Mouse (Mus musculus) liver, embryonic 11.5 days (tissue): ENCODE measurements around the gene Tpra1. TPM values are rescaled to one million over a fixed set of nuclear protein-coding genes. Genes with fewer than 3 reads are reported as not detected.

Experiments used
- ATAC-seq: fragments of 200-750 bp; cut with Nextera tagmentation; replicated peaks from 2 replicates; pipeline ENCODE4 v1.8.0; 2017; ENCODE audit warnings: moderate number of reproducible peaks, mild to moderate bottlenecking, moderate TSS enrichment, moderate library complexity; ENCODE audit not compliant: low FRiP score
- DNase-seq: peaks from one replicate; pipeline ENCODE4 v3.0.0-alpha.2; 2017; ENCODE audit warnings: low spot score
- H3K27ac ChIP-seq: fragments of 300-500 bp; sonication (generic); 2 replicates; pipeline ENCODE4 v1.5.1; 2014; ENCODE audit warnings: mild to moderate bottlenecking, low read depth, low read length, control low read depth
- H3K27me3 ChIP-seq: fragments of 300-500 bp; sonication (generic); replicated peaks from 2 replicates; pipeline ENCODE4 v1.6.1; 2014; ENCODE audit warnings: low read length, mixed read lengths; ENCODE audit not compliant: control insufficient read depth, insufficient read depth
- H3K36me3 ChIP-seq: fragments of 300-500 bp; sonication (generic); 2 replicates; pipeline ENCODE4 v1.6.1; 2014; ENCODE audit warnings: mild to moderate bottlenecking, low read length, moderate library complexity, mixed read lengths; ENCODE audit not compliant: control insufficient read depth, insufficient read depth
- H3K4me1 ChIP-seq: fragments of 300-500 bp; sonication (generic); replicated peaks from 2 replicates; pipeline ENCODE4 v1.6.1; 2014; ENCODE audit warnings: low read length, mixed read lengths; ENCODE audit not compliant: control insufficient read depth, insufficient read depth
- H3K4me2 ChIP-seq: fragments of 300-500 bp; sonication (generic); 2 replicates; pipeline ENCODE4 v1.6.1; 2014; ENCODE audit warnings: mild to moderate bottlenecking, control low read depth, moderate library complexity
- H3K4me3 ChIP-seq: fragments of 300-500 bp; sonication (generic); 2 replicates; pipeline ENCODE4 v1.5.1; 2014; ENCODE audit warnings: low read depth, low read length, control low read depth
- H3K9ac ChIP-seq: fragments of 300-500 bp; sonication (generic); 2 replicates; pipeline ENCODE4 v1.6.1; 2014; ENCODE audit warnings: low read depth, low read length, control low read depth
- H3K9me3 ChIP-seq: fragments of 300-500 bp; sonication (generic); 2 replicates; pipeline ENCODE4 v1.6.1; 2016; ENCODE audit warnings: low read length, inconsistent platforms, mixed read lengths; ENCODE audit not compliant: control insufficient read depth
- WGBS: fragments of 180-500 bp; shearing (Covaris S2); extraction: QIAGEN DNeasy Blood & Tissue Kit; methylation state at CpG from one replicate; pipeline ENCODE4 v1.1.7; 2014; 5-methylcytosine and 5-hydroxymethylcytosine counted together
- polyA plus RNA-seq: library from polyadenylated mRNA; unstranded; fragments of >200 nt; fragmentation: Nextera tagmentation; extraction: Ambion mirVana; gene quantifications from 2 replicates; pipeline ENCODE4 v1.2.1, GENCODE M21; 2014

Gene Tpra1
- polyA plus RNA-seq, 1 experiment from 2014 or later, result 56.7 TPM

DNA sequence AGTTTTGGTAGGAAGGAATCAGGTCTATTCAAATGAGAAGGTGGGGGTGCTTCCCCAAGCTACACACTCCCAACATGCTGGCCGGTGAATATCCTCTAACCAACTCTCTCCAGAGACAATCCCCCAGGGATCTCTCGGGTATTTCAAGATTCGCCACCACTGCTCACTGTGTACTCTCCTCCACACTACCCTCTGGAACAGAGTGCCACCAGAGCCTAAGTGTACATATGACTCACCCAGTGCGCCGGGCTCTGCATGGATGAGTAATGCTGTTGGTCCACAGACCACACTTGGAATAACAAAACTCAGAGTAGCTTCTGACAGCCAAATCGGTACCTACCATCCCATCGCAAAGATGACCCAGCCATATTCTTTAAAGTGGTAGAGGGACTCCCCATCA is 32.6 kb upstream of the Tpra1 start:
- no peak overlapping the region for H3K27ac ChIP-seq
- H3K4me2 ChIP-seq, result no peak overlapping the region
- no peaks in the 10 kb centered on the region for H3K36me3 ChIP-seq
- H3K27me3 ChIP-seq, result peaks cover 32% of the 10 kb centered on the region
- ATAC-seq (no peak), DNase-seq (no peak)
- 82% methylated on average over 7 of the region's 7 CpGs for WGBS
- no peaks in the 10 kb centered on the region; the same call in 1 of the 2 replicates for H3K4me1 ChIP-seq
- no peak overlapping the region for H3K4me3 ChIP-seq
- no peak overlapping the region for H3K9ac ChIP-seq
- no peaks in the 10 kb centered on the region for H3K9me3 ChIP-seq

DNA sequence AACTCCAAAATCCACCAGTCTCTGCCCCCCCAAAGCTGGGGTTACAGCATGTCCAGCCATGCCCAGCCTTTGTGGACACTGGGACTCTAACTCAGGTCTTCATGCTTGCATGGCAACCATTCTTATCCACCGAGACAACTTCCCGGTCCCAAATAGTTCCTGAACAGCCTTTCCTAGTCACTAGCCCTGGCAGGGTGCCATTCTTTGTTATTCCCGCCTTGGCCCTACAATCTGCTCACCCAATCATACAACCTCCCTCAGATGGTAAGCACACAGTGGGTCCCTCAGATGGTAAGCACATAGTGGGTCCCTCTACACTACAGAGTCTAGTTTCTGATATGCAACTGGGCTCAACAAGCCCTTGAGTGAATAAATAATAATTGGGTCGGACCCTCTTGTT is 31.5 kb upstream of the Tpra1 start:
- Histone ChIP-seq H3K9me3 (0 out of 2 replicates have a peak, but pooled peaks cover 2% of the 10 kb centered on the region), H3K27me3 (peaks cover 43% of the 10 kb centered on the region), H3K9ac (no peak overlapping the region), H3K4me1 (no peaks in the 10 kb centered on the region; the same call in 1 of the 2 replicates), H3K4me2 (no peak overlapping the region), H3K4me3 (no peak overlapping the region), H3K27ac (no peak overlapping the region), H3K36me3 (no peaks in the 10 kb centered on the region)
- 76% methylated on average over 4 of the region's 4 CpGs for WGBS
- DNase-seq (no peak), ATAC-seq (no peak)

DNA sequence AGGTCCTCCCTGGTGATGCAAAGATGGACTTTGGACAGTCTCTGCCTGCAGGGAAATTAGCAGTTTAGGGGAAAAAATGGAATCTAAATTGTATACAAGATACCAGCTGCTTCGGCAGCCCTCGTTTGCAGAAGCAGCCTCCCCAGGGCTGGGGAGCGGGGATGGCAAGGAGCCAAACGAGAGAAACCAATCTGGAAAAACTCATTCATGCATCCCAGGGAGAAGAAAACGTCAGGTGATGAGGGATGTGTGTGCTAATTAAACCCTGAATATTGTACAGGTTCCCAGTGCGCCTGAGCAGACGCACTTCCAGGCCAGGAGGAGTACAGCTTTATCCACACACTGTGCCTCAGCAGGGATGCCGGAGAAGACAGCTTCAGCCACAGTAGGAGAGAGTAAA is 30.5 kb upstream of the Tpra1 start:
- no peak overlapping the region for H3K9ac ChIP-seq
- no peaks in the 10 kb centered on the region for H3K36me3 ChIP-seq
- H3K27ac ChIP-seq, result no peak overlapping the region
- H3K9me3 ChIP-seq, result 0 out of 2 replicates have a peak, but pooled peaks cover 2% of the 10 kb centered on the region
- H3K4me3 ChIP-seq, result no peak overlapping the region
- DNase-seq (no peak), ATAC-seq (no peak)
- no peaks in the 10 kb centered on the region; the same call in 1 of the 2 replicates for H3K4me1 ChIP-seq
- H3K27me3 ChIP-seq, result peaks cover 51% of the 10 kb centered on the region
- H3K4me2 ChIP-seq, result no peak overlapping the region
- WGBS, result 56% methylated on average over 8 of the region's 8 CpGs

DNA sequence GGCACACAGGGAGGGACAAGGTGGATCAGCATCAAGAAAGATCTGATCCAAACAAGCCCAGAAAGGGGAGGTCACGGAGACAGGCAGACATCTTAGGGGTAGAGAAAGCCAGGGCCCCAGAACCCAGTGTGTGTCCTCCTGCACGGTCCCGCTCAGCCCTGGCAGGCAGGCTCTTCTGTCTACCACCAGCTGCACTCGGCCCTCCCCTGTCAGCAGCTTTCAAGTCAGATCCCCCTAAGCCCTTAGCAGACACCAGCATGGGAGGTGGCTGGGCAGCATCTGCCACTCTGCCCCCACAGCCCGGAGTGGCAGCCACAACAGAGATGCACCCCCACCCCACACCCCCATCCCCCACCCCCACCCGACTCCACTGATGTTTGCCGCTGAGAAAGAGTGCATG is 29.2 kb upstream of the Tpra1 start:
- Histone ChIP-seq H3K4me2 (no peak overlapping the region), H3K9me3 (0 out of 2 replicates have a peak, but pooled peaks cover 2% of the 10 kb centered on the region), H3K9ac (no peak overlapping the region), H3K27ac (no peak overlapping the region), H3K4me1 (no peaks in the 10 kb centered on the region; the same call in 1 of the 2 replicates), H3K27me3 (peaks cover 52% of the 10 kb centered on the region), H3K36me3 (no peaks in the 10 kb centered on the region), H3K4me3 (no peak overlapping the region)
- 38% methylated on average over 7 of the region's 7 CpGs for WGBS
- DNase-seq, result no peak
- ATAC-seq, result no peak

DNA sequence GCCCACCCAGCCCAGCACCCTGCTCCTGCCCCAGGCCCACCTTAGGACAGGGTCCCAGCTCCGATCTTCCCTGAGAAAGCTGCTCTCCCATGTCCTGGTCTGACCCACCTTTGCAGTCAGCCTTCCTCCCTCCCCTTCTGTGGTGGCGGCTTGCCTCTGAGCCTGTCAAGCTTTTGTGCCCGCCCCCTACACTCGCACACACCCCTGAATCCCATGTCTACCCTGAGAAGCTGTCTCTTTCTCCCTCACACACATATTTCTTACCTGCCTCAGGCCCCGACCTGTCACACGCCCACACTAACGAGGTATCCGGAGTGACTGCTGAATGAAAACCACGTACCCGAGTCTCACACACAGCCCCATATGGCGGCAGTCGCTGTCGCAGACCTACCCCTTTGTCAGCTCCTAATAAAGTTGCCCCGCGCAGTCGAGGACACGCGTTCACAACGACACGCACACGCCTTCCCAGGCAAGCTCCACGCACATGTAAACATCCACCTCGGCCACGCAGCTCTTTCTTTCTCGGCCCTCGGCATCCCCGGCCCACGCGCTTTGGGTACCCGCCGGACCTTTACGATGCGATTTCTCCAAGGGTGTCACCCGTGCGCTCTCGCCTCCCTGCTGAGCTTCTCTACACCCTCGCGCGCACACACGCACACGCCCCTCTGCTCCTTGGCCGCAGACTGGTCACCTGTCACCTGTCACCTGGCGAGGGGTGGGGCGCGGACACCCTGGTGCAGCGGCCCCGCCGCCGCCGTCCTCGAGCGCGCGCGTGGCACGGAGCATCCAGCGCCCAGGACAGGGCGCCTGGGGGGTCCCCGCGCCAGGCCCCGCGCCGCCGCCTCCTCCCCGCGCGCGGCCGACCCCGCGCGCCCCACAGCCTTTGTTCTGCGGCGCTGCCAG is 27.8 kb upstream of the Tpra1 start:
- Histone ChIP-seq H3K4me3 (peak overlapping the region; percentile 66), H3K9me3 (0 out of 2 replicates have a peak, but pooled peaks cover 2% of the 10 kb centered on the region), H3K36me3 (no peaks in the 10 kb centered on the region), H3K4me2 (peak overlapping the region; percentile 89), H3K27ac (no peak overlapping the region), H3K9ac (peak overlapping the region; percentile 58; the same call in 1 of the 2 replicates), H3K4me1 (no peaks in the 10 kb centered on the region; the same call in 1 of the 2 replicates), H3K27me3 (peaks cover 52% of the 10 kb centered on the region)
- DNase-seq, result peak; percentile 50
- WGBS, result 4% methylated on average over 74 of the region's 74 CpGs
- 0 out of 2 replicates have a peak, but pooled peaks have one; percentile 8 for ATAC-seq

DNA sequence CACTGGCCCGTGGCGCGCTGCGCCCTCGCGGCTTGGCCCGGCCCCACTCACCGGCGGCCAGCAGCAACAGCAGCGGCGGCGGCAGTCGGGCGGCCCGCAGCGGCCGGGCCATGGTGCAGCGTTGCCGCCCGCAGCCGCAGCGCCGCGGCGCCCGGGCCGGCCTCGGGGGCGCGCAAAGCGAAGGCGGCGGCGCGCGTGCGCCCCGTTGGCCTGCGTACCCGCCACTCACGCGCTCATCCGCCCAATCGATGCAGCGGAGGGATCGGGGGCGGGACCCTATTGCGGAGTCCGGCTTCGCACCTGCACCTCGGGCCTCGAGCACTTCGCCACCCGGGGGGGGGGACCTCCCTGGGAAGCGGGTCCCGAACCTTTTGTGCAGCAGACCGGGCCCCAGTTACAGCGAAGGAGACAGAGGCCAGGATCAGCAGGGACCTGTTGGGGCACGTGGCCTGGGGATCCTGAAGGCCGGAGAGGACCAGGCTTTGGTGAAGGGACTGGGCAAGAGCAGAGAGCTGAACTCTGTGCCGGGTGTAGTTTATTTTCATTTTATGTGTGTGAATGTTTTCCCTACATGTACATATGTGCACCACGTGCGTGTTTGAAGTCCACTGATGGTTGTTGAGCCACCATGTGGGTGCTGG is 27.1 kb upstream of the Tpra1 start, which contains the start of gene Podxl2:
Gene Podxl2, minus strand, starts transcription at position 177 of the 641 bp plus-strand sequence.
- 6% methylated on average over 55 of the region's 63 CpGs for WGBS
- peak; percentile 11; the same call in 1 of the 2 replicates for ATAC-seq
- Histone ChIP-seq H3K4me1 (no peaks in the 10 kb centered on the region; the same call in 1 of the 2 replicates), H3K27me3 (peaks cover 52% of the 10 kb centered on the region), H3K9ac (peak within 1 kb of the TSS; percentile 58; the same call in 1 of the 2 replicates), H3K4me3 (peak within 1 kb of the TSS; percentile 66), H3K4me2 (peak within 1 kb of the TSS; percentile 89), H3K36me3 (no peaks in the 10 kb centered on the region), H3K27ac (no peak within 1 kb of the TSS), H3K9me3 (0 out of 2 replicates have a peak, but pooled peaks cover 2% of the 10 kb centered on the region)
- DNase-seq, result peak; percentile 63

DNA sequence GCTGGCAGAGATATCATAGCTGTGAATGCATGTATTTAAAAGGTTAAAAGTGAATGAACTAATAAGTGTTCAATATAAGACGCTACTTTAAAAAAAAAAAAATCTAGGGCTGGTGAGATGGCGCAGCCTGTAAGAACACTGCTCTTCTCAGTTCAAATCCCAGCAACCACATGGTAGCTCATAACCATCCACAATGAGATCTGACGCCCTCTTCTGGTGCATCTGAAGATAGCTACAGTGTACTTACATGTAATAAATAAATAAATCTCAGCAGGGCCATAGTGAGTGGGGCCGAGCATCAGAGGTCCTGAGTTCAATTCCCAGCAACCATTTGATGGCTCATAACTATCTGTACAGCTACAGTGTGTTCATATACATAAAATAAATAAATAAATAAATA is 22.6 kb upstream of the Tpra1 start:
- Histone ChIP-seq H3K27ac (no peak overlapping the region), H3K36me3 (peaks cover 21% of the 10 kb centered on the region), H3K4me2 (no peak overlapping the region), H3K4me3 (no peak overlapping the region), H3K9ac (no peak overlapping the region), H3K4me1 (no peaks in the 10 kb centered on the region; the same call in 1 of the 2 replicates), H3K9me3 (0 out of 2 replicates have a peak, but pooled peaks cover 2% of the 10 kb centered on the region), H3K27me3 (peaks cover 21% of the 10 kb centered on the region)
- DNase-seq (no peak), ATAC-seq (no peak)
- WGBS, result 63% methylated on average over 4 of the region's 4 CpGs

DNA sequence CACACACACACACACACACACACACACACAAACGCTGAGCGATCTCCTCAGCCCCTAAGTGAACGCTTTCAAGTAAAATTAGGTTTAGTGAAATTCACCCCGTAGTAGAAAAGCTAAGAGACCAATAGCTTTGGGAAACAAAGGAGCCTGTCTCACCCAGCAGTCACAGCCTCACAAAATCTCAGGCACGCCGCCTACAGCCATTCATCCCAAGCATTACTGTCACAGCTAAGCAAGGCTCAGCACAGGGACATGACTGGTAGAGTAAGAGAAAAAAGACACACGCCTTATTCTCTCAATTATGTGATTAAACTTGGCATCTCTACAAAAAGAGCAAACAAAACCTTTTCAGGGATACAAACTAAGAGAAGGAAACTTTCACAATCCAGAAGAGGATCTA is 20.7 kb upstream of the Tpra1 start:
- 87% methylated on average over 7 of the region's 7 CpGs for WGBS
- H3K9ac ChIP-seq, result no peak overlapping the region
- no peak overlapping the region for H3K27ac ChIP-seq
- no peaks in the 10 kb centered on the region for H3K9me3 ChIP-seq
- peaks cover 35% of the 10 kb centered on the region for H3K36me3 ChIP-seq
- no peaks in the 10 kb centered on the region for H3K4me1 ChIP-seq
- DNase-seq (no peak), ATAC-seq (no peak)
- no peak overlapping the region for H3K4me2 ChIP-seq
- peaks cover 4% of the 10 kb centered on the region; the same call in 1 of the 2 replicates for H3K27me3 ChIP-seq
- no peak overlapping the region for H3K4me3 ChIP-seq
